Mouse (Mus musculus) limb, embryonic 11.5 days (tissue): Measurements from ENCODE around the gene Enah. TPM values are rescaled to one million over a fixed set of nuclear protein-coding genes. Genes with fewer than 3 reads are reported as not detected.
A peak's percentile ranks its signal among the peaks of the same experiment; 100 is the strongest.

Source experiments
- ATAC-seq: fragments of 200-750 bp; cut with Nextera tagmentation; 2 replicates; pipeline ENCODE4 v1.8.0; 2017; ENCODE audit warnings: low read depth; ENCODE audit not compliant: insufficient number of reproducible peaks, low FRiP score, low TSS enrichment
- DNase-seq: peaks from one replicate; pipeline ENCODE4 v3.0.0-alpha.2; 2015; ENCODE audit warnings: low spot score
- H3K27ac ChIP-seq: fragments of 300-500 bp; sonication (generic); replicated peaks from 2 replicates; pipeline ENCODE4 v1.5.1; 2014; ENCODE audit warnings: low read depth, mild to moderate bottlenecking, low read length
- H3K27me3 ChIP-seq: fragments of 300-500 bp; sonication (generic); 2 replicates; pipeline ENCODE4 v1.6.1; 2014; ENCODE audit warnings: mild to moderate bottlenecking, low read length, mixed read lengths; ENCODE audit not compliant: control insufficient read depth, insufficient read depth
- H3K36me3 ChIP-seq: fragments of 300-500 bp; sonication (generic); 2 replicates; pipeline ENCODE4 v1.6.1; 2014; ENCODE audit warnings: mild to moderate bottlenecking, low read length, moderate library complexity, mixed read lengths; ENCODE audit not compliant: control insufficient read depth, insufficient read depth
- H3K4me1 ChIP-seq: fragments of 300-500 bp; sonication (generic); 2 replicates; pipeline ENCODE4 v1.6.1; 2014; ENCODE audit warnings: low read length, mixed read lengths; ENCODE audit not compliant: control insufficient read depth, insufficient read depth
- H3K4me2 ChIP-seq: fragments of 300-500 bp; sonication (generic); 2 replicates; pipeline ENCODE4 v1.6.1; 2014; ENCODE audit warnings: low read depth, mild to moderate bottlenecking, moderate library complexity; ENCODE audit not compliant: severe bottlenecking
- H3K4me3 ChIP-seq: fragments of 300-500 bp; sonication (generic); 2 replicates; pipeline ENCODE4 v1.5.1; 2014; ENCODE audit warnings: low read depth, low read length
- H3K9ac ChIP-seq: fragments of 300-500 bp; sonication (generic); 2 replicates; pipeline ENCODE4 v1.6.1; 2014; ENCODE audit warnings: mild to moderate bottlenecking, low read length
- H3K9me3 ChIP-seq: fragments of 300-500 bp; sonication (generic); 2 replicates; pipeline ENCODE4 v1.6.1; 2016; ENCODE audit warnings: low read length; ENCODE audit not compliant: control insufficient read depth
- WGBS: fragments of 180-500 bp; shearing (Covaris S2); extraction: QIAGEN DNeasy Blood & Tissue Kit; methylation state at CpG from one replicate; pipeline ENCODE4 v1.1.7; 2014; 5-methylcytosine and 5-hydroxymethylcytosine counted together
- polyA plus RNA-seq: library from polyadenylated mRNA; unstranded; fragments of >200 nt; fragmentation: Nextera tagmentation; extraction: Ambion mirVana; gene quantifications from 2 replicates; pipeline ENCODE4 v1.2.1, GENCODE M21; 2014

Gene Enah
- 28.5 and 29.5 TPM in 2 replicates for polyA plus RNA-seq

DNA sequence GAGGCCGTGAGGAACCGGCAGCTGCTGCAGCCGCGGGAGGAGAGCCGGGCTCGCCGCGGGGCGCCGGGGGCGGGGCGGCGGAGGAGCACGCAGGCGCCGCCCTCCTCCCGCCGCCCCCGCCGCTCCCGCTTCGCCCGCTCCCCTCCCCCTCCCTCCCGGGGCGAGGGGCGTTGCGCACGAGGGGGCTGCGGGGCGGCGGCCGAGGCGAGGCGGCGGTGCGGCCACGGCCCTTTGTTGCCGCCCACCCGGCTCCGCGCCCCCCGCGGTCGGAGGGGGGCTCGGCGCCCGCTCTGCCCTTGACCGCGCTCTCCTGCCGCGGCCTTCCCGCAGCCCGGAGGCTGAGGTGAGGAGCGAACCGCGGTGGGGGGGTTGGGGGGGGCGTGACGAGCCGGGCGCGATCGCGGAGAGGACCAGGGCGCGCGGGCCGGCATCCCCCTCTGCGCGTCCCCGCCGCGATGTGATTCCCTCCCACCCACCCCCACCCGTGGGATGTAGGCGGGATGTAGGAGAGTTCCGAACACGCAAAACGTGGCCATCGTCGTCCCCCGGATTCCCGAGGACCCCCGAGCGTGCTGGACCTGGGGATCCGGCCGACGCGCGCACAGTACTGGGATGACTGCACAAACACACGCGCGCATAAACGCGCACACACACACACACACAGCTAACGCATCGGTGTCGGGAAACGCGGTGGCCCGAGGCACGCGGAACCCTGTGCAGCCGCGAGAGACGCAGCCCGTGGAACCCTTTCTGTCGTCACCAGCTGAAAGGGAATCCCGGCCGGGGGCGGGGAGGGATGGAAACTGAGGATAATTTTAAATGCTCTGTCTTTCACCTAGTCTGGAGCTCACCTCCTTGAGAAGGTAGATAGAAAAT, at the start of gene Enah:
Gene Enah, minus strand, starts transcription at position 65 of the 876 bp plus-strand sequence.
- Histone ChIP-seq H3K4me1 (no peaks in the 10 kb centered on the region), H3K4me2 (peak within 1 kb of the TSS; percentile 73), H3K9ac (peak within 1 kb of the TSS; percentile 96), H3K27me3 (no peaks in the 10 kb centered on the region), H3K9me3 (no peaks in the 10 kb centered on the region), H3K27ac (peak within 1 kb of the TSS; percentile 95), H3K4me3 (peak within 1 kb of the TSS; percentile 64), H3K36me3 (no peaks in the 10 kb centered on the region)
- ATAC-seq (peak; percentile 68), DNase-seq (peak; percentile 78)
- under 1% methylated on average over 67 of the region's 109 CpGs for WGBS

DNA sequence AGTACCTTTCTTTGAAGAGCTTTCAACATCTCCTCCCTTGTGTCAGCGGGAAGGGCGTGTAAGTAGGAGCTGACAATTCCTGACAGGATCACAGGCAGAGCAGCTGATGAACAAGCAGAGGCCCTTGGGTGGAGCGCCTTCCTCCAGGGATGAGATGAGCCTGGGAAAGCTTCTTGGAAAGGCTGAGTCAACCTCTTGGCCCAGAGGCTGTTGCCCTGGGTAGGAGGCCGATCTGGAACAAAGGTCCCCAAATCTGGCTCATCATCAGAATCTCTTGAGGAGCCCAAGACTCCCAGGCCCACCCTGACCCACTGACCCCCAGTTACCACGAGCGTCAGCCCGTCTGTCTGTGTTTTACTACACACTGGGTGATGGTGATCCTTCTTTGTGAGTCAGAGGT, 48.3 kb upstream of the Enah start:
- no peaks in the 10 kb centered on the region for H3K4me1 ChIP-seq
- no peak overlapping the region for H3K4me3 ChIP-seq
- no peaks in the 10 kb centered on the region for H3K9me3 ChIP-seq
- ATAC-seq (no peak), DNase-seq (no peak)
- no peak overlapping the region for H3K4me2 ChIP-seq
- no peak overlapping the region for H3K27ac ChIP-seq
- no peaks in the 10 kb centered on the region for H3K27me3 ChIP-seq
- no peak overlapping the region for H3K9ac ChIP-seq
- WGBS, result 85% methylated on average over 7 of the region's 7 CpGs
- no peaks in the 10 kb centered on the region for H3K36me3 ChIP-seq

DNA sequence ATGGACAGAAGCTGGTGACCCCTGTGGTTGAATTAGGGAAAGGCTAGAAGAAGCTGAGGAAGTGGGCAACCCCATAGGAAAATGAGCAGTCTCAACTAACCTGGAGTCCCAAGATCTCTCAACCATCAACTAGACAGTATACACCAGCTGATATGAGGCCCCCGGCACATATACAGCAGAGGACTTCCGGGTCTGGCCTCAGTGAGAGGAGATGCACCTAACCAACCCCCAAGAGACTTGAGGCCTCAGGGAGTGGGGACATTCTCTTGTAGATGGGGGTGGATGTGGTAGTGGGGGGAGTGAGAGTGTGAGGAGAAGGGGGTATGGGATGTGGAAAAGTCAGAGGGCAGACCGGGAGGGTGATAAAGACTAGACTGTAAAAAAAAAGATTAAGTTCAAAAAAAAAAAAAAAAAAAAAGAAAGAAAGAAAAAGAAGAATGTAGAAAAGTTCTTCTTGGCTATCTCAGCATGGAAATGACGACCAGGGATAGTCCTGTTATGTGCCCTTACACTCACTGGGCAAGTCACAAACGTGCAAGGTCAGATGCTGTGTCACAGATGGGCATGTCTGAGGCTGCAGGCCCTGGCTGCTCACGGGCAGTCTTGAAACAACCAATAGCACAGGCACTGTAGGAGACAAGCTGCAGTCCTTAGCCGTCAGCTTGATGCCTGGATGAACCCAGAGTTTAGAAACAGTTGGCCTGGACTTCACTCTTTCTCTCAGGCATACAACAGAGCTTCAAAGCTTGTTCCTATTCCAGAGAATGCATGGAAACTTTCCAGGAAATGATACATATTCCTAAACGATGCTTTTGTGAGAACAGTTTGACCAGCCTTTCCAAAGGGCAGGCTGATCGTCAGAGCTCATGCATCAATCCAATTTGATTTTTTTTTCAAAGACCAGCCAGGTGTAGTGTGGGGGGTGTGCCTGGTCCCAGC, 47.0 kb upstream of the Enah start:
- Histone ChIP-seq H3K9ac (no peak overlapping the region), H3K4me1 (no peaks in the 10 kb centered on the region), H3K27me3 (no peaks in the 10 kb centered on the region), H3K4me2 (no peak overlapping the region), H3K9me3 (no peaks in the 10 kb centered on the region), H3K36me3 (no peaks in the 10 kb centered on the region), H3K27ac (no peak overlapping the region), H3K4me3 (no peak overlapping the region)
- DNase-seq (no peak), ATAC-seq (no peak)
- 77% methylated on average over 9 of the region's 9 CpGs for WGBS

DNA sequence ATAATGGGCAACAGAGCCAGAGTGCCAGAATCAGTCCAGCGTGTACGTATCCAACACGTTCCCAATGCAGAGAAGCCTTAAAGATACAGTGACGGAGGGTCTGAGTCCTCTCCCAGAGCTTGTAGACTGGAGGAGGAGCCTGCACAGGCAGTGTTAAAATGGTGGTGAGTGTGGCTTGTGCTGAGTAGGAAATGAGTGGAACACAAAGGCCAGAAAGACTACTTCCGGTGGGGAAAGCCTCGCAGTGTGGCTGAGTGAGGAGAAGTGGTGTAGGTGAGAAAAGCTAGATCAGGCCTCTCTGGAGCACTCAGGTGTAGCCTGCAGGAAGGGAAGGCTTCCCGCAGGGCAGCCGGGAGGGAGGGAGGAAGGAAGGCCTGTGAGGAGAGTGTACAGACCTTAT, 43.9 kb upstream of the Enah start:
- no peaks in the 10 kb centered on the region for H3K36me3 ChIP-seq
- H3K9ac ChIP-seq, result no peak overlapping the region
- WGBS, result 73% methylated on average over 8 of the region's 8 CpGs
- no peaks in the 10 kb centered on the region for H3K4me1 ChIP-seq
- H3K4me2 ChIP-seq, result no peak overlapping the region
- no peak for ATAC-seq
- no peak overlapping the region for H3K4me3 ChIP-seq
- H3K27me3 ChIP-seq, result no peaks in the 10 kb centered on the region
- no peak for DNase-seq
- no peak overlapping the region for H3K27ac ChIP-seq
- H3K9me3 ChIP-seq, result no peaks in the 10 kb centered on the region

DNA sequence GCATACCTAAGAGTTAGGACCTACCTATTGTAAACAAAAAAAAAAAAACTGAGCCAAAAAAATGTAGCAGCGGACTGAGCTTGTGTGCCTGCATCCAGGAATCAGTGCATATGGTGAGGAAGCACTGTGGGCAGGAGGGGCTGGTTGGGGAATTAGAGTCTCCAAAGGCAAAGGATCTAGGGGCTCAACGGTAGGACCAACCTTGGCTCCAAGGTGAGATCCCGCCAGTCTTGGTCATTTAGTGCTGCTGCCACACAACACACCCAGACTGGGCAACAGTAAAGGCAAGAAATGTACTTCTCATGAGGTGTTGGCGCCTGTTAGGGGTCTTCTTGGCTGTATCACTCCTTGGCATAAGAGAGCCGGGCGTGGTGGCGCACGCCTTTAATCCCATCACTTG, 43.0 kb upstream of the Enah start:
- no peak overlapping the region for H3K4me2 ChIP-seq
- ATAC-seq, result no peak
- H3K27me3 ChIP-seq, result no peaks in the 10 kb centered on the region
- 94% methylated on average over 8 of the region's 8 CpGs for WGBS
- H3K27ac ChIP-seq, result no peak overlapping the region
- no peak overlapping the region for H3K9ac ChIP-seq
- no peaks in the 10 kb centered on the region for H3K36me3 ChIP-seq
- no peak for DNase-seq
- H3K9me3 ChIP-seq, result no peaks in the 10 kb centered on the region
- no peak overlapping the region for H3K4me3 ChIP-seq
- no peaks in the 10 kb centered on the region for H3K4me1 ChIP-seq

DNA sequence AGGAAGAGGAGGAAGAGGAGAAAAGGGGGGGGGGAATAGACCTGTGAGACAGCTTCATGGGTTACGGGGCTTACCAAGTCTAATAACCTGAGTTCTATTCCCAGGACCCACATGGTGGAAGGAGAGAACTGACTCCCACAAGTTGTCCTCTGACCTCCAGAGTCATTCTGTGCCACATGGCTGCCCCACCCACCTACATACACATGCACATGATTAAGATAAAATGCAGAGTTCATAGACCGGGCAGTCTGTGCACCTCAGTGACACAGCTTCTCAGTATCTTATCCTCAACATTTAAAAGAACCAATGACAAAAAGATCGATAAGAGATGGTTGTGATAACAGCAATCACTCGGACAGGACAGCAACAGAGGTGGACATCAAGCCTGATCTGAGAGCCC, 41.4 kb upstream of the Enah start:
- Histone ChIP-seq H3K4me1 (no peaks in the 10 kb centered on the region), H3K4me3 (no peak overlapping the region), H3K9me3 (no peaks in the 10 kb centered on the region), H3K36me3 (no peaks in the 10 kb centered on the region), H3K9ac (no peak overlapping the region), H3K4me2 (no peak overlapping the region), H3K27me3 (no peaks in the 10 kb centered on the region), H3K27ac (no peak overlapping the region)
- DNase-seq (no peak), ATAC-seq (no peak)
- WGBS, result 55% methylated on average over 4 of the region's 4 CpGs

DNA sequence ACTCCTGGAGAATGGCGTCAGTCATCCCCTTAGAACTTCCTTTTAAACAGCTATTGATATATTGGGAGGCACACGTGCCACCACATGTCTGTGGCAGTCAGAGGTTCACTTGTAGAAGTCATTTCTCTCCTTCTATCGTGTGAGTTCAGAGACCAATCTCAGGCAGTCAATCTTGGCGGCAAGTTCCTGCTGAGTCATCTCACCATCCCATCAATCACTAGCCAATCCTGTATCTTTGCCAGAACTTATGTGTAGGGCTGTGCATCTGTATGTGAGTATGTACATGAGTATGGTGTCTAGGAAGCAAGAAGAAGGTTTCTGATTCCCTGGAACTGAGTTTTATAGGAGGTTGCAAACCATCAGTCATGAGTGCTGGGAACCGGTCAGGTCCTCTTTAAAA, 40.0 kb upstream of the Enah start:
- H3K27me3 ChIP-seq, result no peaks in the 10 kb centered on the region
- H3K4me3 ChIP-seq, result no peak overlapping the region
- no peaks in the 10 kb centered on the region for H3K9me3 ChIP-seq
- H3K9ac ChIP-seq, result no peak overlapping the region
- WGBS, result 75% methylated on average over 5 of the region's 5 CpGs
- no peak overlapping the region for H3K27ac ChIP-seq
- no peaks in the 10 kb centered on the region for H3K4me1 ChIP-seq
- H3K36me3 ChIP-seq, result no peaks in the 10 kb centered on the region
- no peak overlapping the region for H3K4me2 ChIP-seq
- DNase-seq (no peak), ATAC-seq (no peak)

DNA sequence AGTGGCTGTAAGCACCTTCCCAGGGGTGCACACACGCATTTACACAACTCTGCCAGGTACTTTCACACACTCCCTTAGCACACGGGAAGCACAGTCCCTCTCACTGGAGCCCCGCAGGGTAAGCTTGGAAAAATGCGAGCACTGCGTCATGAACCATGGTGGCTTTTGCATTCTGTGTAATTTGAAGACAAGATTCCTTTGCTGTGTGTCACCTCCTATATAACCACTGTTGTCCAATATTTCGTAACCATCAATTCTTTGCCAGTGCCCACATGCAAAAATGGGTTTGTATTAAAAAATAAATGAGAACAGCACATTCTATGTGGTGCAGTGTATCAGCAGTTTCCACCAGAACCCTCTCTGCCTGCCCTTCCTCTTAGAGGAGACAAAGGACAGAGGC, 38.2 kb upstream of the Enah start:
- Histone ChIP-seq H3K4me3 (no peak overlapping the region), H3K9ac (no peak overlapping the region), H3K27ac (no peak overlapping the region), H3K36me3 (no peaks in the 10 kb centered on the region), H3K4me1 (peaks cover 2% of the 10 kb centered on the region), H3K9me3 (no peaks in the 10 kb centered on the region), H3K27me3 (no peaks in the 10 kb centered on the region), H3K4me2 (no peak overlapping the region)
- ATAC-seq (no peak), DNase-seq (no peak)
- WGBS, result 83% methylated on average over 6 of the region's 6 CpGs
